Mouse (Mus musculus) c-Kit-negative CD71-positive TER-119-positive erythroid progenitor cells, embryonic 14.5 days (primary cell): ENCODE results near the gene Abca8a.

Experiments
- DNase-seq: peaks from one replicate; pipeline ENCODE4 v3.0.0-alpha.2; 2013; ENCODE audit warnings: low read depth, low spot score

The Abca8a gene

DNA sequence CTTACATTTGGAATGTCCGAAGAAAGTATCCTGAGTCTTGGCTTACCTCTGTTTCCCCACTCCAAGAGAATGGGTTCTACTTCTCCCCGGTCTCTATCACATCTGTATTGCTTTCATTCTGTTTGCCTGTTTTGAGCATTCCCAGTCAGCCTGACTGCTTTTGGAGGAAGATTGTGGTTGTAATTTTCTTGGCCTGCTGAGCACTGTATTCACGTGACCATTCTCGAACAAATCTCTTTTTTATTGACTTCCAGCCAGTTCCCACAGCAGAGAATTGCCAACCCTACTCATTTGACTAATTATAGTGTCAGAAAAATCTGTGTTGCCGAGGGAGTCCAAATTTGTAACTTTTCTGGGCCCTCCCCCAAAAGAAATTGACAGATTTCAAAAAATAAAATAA lies at the start of gene Abca8a:
Gene Abca8a, minus strand, starts transcription at position 121 of the 400 bp plus-strand sequence.
- no peak for DNase-seq

GRCm38 (mm10) chr11:110145421-110145820 lies 49.6 kb upstream of the Abca8a start:
- no peak for DNase-seq

GRCm38 (mm10) chr11:110130760-110131159 lies 35.0 kb upstream of the Abca8a start:
- no peak for DNase-seq

GRCm38 (mm10) chr11:110111137-110111536 lies 15.4 kb upstream of the Abca8a start:
- DNase-seq: no peak

- no peak for DNase-seq
Observed at GRCm38 (mm10) chr11:110101437-110101836, 5.7 kb upstream of the Abca8a start.

DNA sequence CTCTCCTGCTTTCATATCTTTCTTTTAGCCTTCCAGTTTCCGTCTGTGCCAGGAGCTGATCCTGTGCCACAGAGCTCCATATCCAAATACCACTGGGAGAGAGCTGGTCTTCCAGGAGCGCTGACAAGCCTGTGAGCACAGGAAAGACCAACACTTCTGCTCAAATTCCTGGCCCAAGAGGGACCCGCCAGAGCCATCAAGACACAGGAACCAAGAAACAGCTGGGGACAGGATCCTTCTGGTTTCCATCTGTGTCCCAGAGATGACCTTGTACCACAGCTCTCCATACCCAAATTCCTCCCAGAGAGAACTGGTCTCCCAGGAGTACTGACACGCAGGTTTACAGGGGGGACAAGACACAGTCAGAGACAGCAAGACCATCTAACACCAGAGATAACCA lies 3.1 kb upstream of the Abca8a start:
- no peak for DNase-seq

- DNase-seq: no peak
Observed at GRCm38 (mm10) chr11:110097465-110097864, 1.7 kb upstream of the Abca8a start.

GRCm38 (mm10) chr11:110094846-110095380 lies 865 bp downstream of the Abca8a start:
- no peak for DNase-seq

GRCm38 (mm10) chr11:110094236-110094635 lies 1.5 kb downstream of the Abca8a start:
- DNase-seq: no peak

DNA sequence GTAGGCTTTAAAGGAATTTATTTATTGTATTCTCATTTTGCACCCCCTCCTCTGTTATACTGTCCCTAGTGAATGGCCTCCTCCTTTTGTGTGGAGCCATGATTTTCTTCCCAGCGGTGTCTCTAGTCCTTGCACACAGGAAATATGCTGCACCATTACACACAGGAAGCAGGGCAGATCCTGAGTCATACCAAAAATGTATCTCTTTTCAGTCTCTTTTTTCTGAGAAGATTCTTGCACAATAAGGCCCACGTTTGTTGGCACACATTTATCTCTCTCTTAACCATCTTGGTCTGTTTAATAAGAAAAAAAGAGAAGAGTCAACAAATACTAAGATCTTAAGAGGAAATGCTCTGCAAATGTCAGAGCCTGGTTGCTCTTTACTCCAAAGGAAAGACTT lies 4.5 kb downstream of the Abca8a start:
- DNase-seq: no peak

GRCm38 (mm10) chr11:110072158-110072557 lies 23.6 kb downstream of the Abca8a start:
- no peak for DNase-seq

GRCm38 (mm10) chr11:110061032-110061431 lies 34.7 kb downstream of the Abca8a start:
- DNase-seq: no peak

- DNase-seq: no peak
Observed at GRCm38 (mm10) chr11:110060127-110060526, 35.7 kb downstream of the Abca8a start.

- no peak for DNase-seq
Observed at GRCm38 (mm10) chr11:110053681-110054080, 42.1 kb downstream of the Abca8a start.

GRCm38 (mm10) chr11:110037795-110038194 lies 58.0 kb downstream of the Abca8a start:
- DNase-seq: no peak

DNA sequence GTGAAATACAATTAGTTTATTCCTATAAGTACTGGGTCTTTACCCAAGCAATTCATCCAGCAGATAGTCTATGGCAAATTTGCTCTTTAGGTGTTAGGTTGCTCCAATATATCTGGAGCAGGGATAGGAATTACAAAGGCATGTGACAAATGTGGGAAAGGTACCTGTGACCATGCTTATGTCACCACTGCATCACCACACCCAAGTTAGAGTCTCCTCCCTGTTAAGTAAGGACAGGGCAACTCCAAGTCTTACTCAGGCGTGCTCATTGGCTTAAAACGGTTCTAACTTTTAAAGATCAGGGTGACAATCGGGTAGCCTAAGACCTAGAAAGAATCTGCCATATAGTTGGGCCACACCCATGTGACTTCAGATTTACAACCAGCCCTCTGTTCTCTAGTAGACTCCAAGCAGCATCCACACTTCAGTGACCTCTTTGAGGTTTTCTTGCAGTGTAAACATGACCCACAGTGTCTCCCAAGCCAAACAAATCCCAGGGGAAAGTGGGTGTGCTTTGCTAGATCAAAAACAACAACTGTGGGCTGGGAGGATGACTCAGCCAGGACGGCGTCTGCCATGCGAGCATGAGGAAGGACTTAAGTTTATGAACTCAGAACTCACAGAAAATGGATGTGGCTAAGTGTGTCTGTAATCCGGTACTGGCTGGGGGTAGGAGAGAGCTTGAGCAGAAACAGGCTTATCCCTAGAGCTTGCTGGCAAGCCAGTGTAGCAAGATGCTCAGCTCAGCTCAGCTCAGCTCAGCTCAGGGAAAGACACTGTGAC lies 66.7 kb downstream of the Abca8a start:
- DNase-seq: no peak

DNA sequence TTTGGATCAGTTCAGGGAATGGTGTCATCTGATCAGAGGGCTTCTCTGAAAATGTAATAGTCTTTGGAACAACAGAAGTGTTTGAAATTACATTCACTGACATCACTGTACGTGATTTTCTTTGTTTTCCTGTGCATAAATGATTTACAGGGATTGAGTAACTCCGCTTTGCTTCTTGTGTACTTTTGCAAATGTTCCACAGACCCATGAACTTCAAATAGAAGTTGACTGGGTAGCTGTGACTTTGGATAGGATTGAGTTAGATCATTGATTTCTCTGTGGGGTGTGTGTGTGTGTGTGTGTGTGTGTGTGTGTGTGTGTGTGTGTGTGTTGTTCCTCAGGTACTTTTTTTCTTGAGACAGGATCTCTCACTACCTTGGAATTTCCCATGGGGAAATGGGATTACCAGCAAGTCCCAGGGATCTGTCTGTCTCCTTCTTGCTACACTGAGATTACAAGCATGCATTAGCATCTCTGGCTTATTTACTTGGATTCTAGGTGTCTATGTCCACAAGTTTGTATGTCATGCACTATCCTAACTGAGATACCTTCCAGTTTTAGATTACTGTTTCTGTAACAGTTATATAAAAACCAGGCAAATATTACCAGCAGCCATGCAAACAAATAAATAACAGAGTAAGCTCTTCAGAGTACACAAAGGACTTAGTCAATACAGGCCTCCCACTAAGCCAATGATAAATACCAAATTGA lies 84.8 kb downstream of the Abca8a start:
- DNase-seq: no peak

DNA sequence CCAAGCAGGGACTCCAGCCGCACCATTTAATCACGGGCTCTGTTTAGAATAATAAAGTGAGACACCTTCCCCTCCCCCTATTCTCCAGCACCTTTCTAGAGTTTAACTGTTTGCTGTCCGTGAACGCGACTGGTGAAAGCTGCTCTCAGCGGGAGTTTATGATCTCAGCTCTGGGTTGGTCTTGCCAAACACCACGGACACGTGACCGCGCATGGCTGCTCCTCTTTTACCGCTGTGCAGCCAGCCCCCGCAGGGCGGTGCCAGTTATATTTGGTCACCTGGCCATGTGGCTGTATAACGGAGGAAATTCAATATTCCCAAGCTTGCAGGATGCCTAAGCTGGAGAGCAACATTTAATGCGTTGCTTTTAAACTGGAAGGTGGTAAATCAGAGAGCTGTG lies 100.2 kb downstream of the Abca8a start, which contains the start of gene Abca8b:
Gene Abca8b, minus strand, starts transcription at position 222 of the 400 bp plus-strand sequence.
- no peak for DNase-seq

- DNase-seq: no peak
Observed at GRCm38 (mm10) chr11:109995013-109995412, 100.8 kb downstream of the Abca8a start.

DNA sequence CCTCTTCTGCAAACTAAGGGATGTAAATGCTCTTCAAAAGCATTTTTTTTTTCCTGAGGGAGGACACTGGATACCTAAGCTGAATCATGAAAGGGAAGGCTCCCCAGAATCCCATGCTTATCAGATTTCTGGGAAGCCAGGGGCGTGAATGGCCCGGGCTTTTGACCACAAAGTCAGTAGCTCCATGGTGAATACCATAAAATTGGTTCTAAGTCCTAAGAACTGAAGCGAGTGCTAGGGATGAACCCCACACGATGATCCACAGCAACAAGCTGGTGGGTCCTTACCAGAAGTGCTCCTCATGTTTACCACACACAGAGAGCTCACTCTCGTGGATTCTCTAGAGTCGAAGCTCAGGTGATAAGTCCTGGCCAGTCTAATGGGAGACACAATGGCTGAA lies 101.8 kb downstream of the Abca8a start:
- no peak for DNase-seq

DNA sequence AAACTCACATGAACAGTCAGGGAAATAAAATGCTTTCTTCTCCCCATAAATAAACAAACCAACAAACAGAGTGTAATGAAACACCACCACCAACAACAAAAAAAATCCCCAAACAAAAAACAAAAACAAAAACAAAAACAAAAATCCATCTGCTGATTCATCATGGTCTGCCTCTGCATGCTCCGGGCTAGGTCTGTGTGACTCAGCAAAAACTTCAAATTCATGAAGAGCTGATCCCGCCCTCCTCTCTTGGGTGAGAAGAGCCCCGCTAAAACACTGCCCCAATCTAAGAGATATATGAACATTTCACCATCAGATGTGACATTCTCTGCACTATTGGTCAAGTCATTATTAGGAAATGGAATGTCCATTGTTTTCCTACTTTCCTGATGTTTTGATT lies 104.5 kb downstream of the Abca8a start:
- peak; percentile 3 for DNase-seq

GRCm38 (mm10) chr11:109990256-109990655 lies 105.5 kb downstream of the Abca8a start:
- no peak for DNase-seq

DNA sequence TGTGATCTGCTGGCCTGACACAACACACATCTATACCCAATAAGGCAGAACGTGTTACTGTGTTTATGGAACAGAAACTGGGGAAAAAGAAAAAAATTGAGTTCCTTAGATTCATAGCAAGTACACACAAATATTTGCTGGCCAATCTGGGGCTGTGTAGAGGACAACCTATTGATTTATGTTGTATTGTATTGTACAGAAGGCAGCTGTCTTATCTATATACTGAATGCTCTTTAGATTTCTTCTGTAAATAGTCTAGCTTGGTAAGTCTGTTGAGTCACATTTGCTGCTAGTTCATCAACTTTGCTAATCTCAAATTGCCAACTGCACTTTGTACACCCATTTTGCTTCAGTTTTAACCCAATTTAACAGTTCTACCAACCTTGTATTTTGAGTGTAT lies 107.6 kb downstream of the Abca8a start:
- no peak for DNase-seq
